Mouse (Mus musculus) heart, adult 8-10 months (tissue): ENCODE measurements around the gene Ptprt. TPM values are rescaled to one million over a fixed set of nuclear protein-coding genes. Genes with fewer than 3 reads are reported as not detected.

ENCODE experiments used
- DNase-seq: peaks from one replicate; pipeline ENCODE4 v3.0.0; 2022; ENCODE audit warnings: low spot score
- total RNA-seq, 4 experiments: library from RNA; stranded (reverse); gene quantifications; 2 replicates each; pipeline ENCODE4 v1.2.4; 2022

The Ptprt gene
- total RNA-seq, 4 experiments from 2014 or later = 0.03 to 0.12 (median 0.07) TPM

DNA sequence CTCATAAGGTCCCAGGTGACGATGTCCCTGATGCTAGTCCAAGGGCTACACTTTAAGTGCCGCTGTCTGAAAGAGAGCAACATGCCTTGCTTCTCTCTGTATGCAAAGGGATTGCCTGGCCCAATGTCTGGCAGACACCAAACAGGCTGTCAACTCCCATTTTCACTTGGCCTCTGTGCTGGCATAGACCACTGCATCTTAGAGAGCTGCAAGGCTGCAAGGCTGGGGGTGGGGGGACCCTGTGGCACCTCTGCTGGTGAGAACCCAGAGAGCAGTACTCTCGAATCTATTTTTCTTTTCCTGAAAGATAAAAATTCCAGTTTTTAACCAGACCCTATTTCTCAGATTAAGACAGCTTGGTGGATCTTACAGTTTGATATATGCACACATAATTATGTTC lies 69.6 kb downstream of the Ptprt start:
- no peak for DNase-seq

DNA sequence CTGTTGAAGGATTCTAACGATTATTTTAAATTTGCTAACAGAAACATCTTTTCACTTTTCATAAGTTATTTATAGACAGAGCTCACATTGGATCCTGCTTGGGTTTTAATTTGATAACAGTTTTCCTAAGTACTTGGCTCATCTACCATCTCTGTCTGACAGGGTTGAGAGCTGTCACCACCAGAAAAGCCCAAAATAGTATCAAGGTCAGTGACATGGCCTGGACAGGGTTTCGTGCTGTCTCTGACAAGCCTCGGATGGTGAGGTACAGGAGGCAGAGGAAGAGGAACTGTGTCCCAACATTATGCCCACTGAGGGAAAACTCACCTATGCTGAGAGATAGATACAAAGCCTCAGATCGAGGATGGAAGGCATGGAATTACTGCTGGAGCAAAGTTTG lies 79.3 kb downstream of the Ptprt start:
- peak; percentile 50 for DNase-seq

DNA sequence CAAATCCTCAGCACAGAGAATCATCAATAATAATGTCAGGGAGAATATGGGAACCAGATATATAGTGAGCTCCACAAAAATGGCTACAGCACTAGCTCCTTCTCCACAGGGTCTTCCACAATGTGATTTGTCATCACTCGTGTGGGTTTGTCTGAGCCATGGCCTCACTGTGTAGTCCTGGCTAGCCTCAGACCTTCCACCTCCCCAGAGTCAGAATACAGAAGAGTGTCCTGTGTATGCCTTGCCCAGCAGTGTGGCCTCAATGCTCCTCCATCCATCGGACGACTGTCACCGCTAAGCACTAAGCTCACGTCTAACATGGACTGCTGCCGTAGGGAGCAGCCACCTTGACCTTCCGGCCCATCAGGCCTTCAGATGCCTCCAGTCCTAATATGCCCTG lies 83.1 kb downstream of the Ptprt start:
- no peak for DNase-seq

DNA sequence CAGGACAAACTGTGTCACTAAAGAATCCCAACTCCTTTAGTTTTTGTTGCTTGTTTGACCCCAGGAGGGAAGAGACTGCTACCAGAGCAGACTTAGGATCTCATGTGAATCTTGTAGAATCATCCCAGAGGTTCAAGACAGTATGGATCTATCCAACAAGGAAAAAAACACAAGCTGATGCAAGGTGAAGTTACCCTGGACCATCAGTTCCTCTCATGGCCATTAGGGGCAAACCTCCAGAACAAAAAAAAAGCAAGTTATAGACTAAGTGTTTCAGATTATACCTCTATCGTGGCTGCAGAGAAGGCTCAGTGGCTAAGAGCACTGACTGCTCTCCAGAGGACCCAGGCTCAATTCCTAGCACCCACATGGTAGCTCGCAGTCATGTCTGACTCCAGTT lies 88.1 kb downstream of the Ptprt start:
- DNase-seq = no peak

DNA sequence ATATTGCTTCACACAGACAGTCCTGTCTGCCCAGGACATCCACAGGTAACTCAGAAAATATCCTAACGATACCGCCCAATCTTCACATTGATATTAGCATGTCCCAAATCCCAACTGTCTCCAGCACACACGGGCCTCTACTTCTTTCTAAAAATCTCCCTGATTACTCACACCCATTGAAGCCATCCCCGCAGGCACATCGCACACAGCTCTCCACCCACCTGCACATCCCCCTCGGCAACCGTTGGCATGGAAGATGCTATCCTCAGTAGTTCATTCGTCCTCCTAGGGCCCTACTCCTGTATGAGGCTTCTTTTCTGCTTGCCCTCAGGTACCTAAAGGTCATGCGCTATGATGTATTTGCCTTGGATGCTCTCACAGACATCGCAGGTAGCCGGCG lies 89.9 kb downstream of the Ptprt start:
- DNase-seq = no peak

DNA sequence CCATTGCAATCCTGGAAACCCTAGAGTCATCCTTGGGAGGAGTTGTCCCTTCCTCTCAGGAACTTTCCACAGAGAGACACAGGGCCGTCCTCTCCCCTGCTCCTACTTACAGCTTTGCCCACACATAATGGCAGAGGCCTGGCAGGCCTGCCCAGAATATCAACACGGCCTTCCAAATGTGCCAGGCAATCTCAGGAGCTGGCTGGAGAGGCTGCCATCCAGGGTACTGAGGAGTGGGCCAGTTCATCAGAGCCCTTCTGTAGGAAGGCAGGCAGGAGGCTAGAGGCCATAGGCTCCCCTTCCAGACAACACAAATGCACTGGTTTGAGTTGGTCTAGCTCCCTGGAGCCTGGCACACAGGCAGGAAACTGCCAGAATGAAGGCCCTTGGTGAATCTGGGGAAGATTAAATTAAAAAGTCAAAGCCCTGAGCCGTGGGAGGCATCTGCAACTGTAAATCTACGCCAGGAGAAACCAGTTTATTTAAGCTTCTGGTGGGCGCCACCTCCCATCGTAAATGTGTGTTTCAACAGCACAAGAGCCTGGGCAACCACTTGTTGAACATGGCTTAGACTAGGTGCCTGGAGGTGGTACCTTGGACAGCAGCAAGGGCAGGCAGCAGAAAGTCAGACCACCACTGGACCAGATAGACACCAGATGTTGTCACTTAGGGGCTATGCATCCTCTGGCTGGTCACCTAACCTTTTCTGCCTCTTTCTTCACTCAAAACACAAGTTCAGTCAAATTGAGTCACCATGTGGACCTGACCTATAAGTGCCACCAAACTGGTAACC lies 92.4 kb downstream of the Ptprt start:
- DNase-seq = no peak

DNA sequence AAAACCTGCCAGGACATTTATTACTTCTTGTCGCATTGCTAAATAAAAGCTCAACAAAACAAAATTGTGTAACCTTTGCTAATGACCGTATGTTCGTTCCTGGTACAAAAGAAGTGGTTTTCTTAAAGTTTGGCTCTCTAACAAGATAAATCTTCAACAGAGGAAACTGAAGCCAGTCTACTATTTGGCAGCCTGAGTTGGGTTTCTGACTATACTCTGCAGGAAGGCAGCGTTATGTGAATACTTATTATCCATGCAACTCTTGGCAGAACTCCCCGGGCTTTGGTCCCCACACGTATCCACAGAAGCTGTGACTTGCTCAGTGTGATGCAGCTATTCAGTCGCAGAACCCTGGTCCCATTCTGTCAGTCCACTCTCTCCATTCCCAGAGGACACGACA lies 112.6 kb downstream of the Ptprt start:
- DNase-seq = no peak

DNA sequence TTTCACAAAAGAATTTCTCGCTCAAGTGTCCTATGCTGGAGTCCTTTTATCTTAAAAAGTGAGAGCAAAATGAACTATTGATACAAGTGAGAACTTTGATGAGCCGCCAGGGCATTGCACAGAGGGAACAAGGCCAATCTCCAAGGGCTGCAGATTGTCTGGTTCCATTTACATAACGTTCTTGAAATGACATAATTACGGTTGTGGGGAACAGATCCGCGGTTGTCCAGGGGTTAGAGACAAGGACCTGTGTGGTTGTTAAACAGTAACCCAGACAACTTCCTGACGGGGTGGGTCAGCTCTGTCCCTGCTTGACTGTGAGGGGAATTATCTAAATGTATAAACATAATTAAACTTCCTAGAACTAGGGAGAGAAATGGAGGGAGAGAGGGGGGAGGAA lies 129.3 kb downstream of the Ptprt start:
- DNase-seq = no peak

DNA sequence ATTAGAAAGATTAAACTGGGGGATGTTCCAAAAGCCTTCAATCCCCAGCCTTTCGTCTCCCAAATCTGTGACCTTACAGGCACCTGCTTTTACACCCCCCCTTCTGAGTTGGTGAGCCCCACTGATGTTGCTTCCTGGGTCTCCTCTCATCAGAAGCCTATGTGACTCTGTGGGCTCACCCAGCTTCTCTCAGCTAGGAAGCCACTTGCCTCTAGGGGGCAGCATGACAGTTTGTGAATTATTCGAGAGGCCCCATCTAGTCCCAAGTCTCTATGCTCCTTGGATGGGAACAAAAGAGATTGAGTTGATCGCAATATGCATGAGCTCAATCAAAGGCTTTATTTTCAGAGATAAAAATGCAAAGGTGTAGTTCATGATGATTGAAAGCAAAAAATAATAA lies 132.0 kb downstream of the Ptprt start:
- no peak for DNase-seq

DNA sequence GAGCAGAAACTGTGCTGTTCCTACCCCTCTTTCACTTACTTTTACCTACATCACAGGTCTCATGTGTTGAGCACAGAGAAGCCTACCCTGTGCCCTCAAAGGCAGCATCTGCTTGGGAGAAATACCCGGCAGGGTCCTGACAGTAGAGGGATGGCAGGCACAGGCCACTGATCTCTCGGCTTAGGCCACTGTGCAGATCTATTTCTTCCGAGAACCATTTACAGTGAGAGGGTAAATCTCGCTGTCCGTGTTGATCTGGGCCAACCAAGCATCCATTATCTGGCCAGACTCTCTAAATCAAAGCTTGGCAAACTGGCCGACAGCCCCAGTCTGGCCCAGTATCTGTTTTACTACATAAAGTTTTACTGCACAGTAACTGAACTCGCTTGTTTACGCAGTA lies 145.0 kb downstream of the Ptprt start:
- no peak for DNase-seq

DNA sequence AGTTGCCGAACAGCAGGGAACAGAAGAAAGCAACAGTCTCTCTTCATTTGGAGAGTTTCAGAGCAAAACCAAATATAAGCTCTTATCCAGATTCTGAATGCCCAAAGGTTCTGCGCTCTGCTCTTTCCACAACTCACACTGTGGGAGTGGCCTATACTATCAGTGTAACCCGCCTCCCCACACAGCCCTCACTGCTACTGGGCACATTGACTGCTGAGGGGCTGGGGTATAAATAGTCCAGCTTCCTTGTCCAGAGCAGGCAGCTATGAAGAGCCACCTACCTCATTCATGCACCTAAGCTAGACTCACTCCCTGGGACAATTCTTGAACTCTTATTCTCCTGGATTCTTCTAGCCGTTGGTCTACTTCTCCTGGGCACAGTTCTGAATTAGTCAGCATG lies 147.9 kb downstream of the Ptprt start:
- no peak for DNase-seq

DNA sequence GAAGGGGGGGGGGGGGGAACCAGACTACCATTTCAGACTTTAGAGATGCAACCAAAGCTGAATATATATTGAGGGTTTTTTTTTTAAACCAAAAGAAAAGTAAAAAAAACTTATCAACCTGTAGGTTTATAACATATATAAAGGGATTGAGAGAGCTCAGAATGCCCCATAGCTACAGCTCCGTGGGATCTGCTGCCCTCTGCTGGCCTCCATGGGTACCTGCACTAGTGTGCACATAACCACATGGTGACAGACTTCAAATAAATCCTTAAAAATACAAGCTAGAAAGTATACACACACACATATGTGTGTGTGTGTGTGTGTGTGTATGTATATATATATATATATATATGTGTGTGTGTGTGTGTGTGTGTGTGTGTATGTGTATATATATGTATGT lies 148.9 kb downstream of the Ptprt start:
- DNase-seq = no peak

DNA sequence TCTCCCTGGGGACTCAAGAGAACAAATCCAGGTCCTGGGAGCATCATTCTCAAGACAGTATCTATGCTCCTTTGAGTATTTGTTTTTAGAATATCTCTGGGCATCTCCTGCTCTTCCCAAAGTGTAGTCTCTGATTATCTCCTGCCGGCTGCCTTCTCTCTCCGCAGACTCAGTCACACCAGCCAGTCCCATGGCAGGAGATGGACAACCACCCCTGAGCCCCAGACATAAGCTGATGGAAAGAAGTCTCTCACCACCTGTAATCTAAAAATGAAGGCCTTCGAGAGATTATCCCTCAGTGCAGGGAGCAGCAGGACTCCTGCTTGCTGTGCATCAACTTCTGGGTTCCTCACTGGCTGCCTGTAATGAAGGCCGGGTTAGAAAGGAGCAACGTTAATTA lies 151.9 kb downstream of the Ptprt start:
- DNase-seq = no peak

DNA sequence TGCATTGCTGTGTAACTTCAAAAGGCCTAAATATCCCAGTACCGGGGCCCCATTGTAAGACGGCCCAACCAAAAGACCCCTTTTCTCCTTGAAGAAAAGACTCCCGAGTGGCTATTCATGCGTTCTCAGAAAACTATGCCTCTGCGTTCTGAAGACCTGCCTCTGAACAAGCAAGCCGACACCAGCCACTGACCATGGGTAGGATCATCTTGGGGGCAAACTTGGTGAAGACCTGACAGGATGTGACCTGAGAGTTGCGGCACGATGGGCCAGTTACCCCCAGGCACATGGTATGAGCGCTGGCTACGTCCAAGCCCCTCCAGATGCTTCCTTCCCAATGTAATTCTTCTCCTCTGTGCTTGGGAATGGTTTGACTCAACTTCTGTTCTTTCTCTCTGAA lies 153.3 kb downstream of the Ptprt start:
- no peak for DNase-seq

DNA sequence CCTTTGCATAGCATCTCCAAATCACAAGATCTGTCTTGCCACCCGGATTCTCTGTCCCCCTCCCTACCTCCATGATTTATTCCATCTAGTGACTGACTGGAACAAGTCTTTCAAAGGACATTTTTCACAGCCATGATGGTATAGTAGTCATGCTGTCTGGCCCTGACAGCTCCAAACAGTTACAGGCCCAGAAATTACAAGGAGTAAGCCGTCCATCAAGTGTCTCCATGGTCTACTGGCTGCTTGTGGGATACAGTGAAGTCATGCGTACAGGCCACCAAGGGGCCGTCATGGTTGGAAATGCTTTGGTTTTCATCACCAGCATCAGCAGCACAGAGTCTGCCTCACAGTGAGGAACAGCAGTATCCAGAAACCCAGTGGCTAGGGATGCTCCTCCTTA lies 156.1 kb downstream of the Ptprt start:
- no peak for DNase-seq

DNA sequence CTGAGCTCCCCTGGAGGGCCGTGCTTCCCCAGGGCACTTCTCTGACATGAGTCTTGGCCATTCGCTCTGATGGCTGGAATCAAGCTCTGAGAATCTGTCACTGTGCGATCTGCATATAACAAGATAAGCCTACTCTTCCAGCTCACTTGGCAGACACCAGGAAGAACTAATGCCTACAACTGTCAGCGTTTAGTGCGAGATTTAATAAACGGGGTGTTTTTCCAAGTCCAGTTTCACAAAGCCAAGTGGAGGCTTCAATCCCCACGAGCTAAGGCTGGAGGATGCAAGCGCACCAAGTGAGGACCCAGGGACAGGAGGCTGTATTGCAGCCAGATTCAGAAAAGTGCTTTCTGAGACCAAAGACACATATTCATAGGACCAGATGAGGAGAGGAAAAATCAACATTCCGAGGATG lies 161.4 kb downstream of the Ptprt start:
- DNase-seq = no peak

DNA sequence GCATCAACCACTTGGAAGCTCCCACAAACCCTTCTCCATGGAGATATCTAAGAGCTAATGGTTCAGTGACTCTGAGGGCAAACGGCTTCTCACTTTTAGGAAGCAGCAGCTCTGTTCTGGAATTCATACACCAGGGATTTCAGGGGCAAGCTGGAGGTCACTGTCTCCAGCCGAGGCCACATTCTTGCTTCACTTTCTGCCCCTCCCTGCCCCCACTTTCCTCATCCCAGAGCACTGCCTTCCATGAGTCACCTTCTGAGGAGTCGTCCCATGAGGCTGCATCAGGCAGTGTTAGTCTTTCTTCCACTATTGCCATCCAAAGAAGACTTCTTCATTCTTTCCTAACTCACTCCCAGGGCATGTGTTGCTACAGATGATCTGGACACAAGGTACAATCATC lies 162.8 kb downstream of the Ptprt start:
- DNase-seq = no peak

DNA sequence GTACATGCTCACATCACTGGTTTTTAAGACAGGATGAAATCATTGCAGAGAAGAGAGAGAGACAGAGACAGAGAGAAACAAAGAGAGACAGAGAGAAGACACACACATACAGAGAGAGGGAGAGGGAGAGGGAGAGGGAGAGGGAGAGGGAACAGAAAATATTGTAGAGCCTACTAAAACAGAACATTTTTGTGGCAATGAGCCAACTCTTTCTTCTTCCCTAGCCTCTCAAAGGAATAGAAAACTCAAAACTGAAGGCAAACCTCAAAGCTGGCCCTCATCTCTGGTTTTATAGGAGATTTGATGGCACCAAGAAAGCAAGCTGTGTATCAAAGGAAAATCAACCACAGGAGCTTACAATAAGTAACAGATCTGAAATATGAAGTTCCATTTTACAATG lies 176.9 kb downstream of the Ptprt start:
- DNase-seq = no peak

DNA sequence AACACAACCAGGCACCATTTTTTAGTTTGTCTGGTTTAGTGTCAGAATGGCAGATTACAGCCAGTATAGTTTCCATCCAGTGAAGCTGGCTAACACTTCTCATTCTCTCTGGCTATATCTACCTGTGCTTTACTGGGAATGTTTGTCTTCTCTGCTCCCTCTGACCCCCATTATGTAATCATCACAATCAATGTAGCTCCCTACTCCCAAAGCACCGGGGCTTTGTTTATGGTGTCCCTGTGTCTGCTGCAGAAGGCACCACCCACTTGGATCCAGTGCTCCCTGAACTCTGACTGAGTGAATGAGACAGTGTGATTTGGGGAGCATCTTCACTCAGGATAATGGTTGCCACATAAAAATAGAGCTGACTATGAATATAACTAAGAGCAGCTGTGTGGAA lies 217.8 kb downstream of the Ptprt start:
- DNase-seq = no peak

DNA sequence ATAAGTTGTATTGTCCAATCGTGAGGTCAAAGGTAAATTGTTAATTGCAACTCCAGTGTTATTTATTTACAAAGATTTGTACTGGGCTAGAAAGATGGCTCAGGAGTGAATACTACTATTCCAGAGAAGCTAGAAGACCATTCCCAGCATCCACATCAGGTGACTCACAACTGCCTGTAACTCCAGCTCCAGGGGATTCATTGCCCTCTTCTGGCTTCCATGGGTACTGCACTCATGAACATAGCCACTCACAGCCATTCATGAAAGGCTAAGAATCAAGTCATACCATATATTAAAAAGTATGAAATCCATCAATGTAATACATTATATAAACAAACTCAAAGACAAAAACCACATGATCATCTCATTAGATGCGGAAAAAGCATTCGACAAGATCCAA lies 224.3 kb downstream of the Ptprt start:
- no peak for DNase-seq

DNA sequence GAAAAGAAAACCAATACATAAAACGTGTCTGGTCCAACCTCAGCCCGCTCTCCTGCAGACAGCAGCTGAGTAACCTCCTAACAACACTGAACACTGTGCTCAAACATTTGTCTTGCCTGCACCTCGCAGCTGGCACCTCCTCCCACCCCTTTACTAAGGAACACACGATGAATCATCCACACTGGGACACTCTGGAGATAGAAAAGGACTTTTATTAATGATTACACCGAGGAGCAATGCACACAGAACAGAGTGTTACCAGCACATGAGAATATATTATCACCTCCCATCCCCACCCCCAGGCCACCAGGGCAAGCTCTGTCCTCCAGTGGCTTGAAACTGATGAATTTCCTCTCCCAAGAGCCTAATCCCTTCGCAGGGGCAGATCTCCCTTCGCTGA lies 230.8 kb downstream of the Ptprt start:
- no peak for DNase-seq

DNA sequence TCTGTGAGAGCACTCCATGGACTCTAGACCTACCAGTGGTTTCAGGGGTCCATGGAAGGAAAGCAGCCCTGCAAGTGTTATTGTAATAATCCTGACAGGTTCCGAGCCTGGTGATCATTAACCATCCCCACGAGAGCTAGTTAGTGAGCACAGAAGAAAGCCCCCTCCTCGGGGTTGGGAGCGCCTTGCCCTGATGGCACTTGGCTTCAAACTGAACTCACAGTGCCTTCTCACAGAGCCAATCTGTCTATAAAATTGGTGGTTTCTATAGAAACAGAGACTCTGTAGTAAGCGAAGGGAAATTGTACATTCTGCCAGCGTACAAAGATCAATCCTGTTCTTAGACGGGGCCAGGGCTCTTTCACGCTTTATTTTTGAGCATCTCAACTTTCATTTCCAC lies 234.8 kb downstream of the Ptprt start:
- DNase-seq = no peak

DNA sequence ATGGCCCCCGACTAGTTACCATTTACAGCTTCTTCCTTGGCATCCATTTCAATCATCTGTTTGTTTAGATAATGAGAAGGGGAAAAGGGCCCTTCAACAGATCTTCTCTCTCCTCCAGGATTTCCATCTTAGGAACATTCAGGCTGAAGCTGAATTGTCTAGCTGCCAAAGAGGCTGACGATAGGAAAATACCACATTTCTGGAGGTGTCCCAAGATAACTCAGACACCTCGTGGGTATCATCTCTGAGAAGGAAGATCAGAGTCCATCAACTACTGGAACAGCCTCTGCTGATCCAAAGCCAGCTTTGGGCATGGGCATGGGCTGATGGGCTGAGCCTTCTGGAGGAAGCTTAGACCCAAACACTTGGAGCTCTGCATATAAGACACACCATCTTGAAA lies 242.8 kb downstream of the Ptprt start:
- DNase-seq = no peak
